Mouse (Mus musculus) ES-CJ7 (cell line): Measurements from ENCODE around the gene Rnf13.
"Not testable (repeated sequence)": the region's sequence is repeated elsewhere in the genome, so short reads cannot be mapped to it uniquely, and the experiment has no call there.

Source experiments
- DNase-seq: peaks from one replicate; pipeline ENCODE4 v3.0.0; 2011; ENCODE audit warnings: low read depth, low spot score

Gene Rnf13

DNA sequence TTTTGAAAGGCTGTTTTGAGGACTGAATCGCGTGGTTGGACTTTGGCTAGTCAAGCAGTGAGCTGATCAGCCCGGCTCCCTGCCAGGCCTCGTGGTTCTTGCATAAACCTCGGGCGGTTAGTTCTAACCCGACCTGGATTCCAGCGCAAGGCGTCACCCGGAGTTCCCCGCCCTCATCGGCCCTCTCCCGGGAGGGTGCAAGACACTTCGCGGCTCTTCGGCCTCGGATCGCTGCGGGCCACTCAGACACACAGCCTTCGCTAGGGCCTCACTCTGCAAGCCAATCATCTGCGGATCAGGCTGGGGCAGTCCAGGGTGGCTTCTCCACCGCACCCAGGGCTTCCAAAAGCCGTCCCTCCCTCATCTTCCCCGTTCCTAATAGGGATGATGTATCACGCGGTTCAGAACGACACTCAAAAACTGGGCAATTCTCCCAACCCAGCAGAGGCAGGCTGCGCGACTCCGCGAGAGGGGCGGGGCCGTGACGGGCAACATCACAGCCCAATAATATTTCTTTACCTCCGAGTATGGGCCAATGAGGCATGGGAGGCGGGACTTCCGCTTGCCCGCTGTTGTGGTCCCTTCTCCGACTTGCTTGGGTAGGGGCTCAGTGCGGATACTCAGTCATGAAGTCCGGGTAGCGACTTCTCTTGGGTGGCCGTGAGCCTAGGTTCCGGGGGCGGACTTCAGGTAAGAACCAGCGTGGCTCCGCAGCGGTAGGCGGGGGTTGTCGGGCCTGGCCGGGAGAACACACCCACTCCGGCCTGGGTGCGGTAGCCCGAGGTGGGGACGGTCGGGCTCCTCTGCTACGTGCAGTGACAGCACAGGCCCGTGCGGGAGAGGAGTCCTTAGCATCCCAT is at the start of gene Rnf13:
Gene Rnf13, plus strand, starts transcription at position 552 of the 860 bp plus-strand sequence.
- DNase-seq = peak; percentile 97

DNA sequence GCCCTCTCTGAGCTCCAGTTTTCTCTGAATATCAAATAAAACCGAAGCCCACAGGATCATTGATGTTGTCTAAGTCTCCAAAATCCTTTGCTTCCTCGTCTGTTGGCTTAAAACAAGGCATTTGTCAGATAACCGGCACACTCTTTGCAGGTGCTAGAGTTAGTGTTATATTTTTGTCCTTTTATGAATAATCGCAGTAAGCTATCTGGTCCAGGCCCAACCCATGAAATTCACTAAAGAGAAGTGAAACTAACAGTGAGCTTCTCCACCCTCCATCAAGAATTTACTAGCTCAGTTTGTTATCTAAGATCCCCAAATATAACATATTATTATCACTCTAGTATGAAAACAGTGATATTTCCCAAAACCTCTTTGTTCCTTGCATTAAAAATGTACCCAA is 44.1 kb upstream of the Rnf13 start:
- no peak for DNase-seq

DNA sequence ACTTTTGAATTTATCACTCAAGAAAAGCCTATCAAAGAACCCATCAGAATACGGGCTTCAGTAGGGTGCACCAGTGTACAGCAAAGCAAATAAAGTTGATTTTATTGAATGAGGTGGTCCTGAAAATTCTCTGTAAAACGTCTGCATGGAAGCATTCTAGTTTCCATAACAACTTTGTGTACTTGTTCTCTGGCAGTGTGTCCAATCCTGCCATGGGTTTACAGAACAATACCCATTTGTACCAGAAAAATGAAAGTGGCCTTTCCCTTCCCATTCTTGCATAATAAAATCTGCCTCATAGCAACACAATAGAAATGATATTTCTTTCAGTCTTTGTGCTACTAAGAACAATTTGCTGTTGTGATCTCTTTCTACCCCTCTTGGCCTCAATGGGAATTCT is 43.1 kb upstream of the Rnf13 start, which contains the start of gene Ankub1:
Gene Ankub1, minus strand, starts transcription at position 81 of the 400 bp plus-strand sequence.
- no peak for DNase-seq

DNA sequence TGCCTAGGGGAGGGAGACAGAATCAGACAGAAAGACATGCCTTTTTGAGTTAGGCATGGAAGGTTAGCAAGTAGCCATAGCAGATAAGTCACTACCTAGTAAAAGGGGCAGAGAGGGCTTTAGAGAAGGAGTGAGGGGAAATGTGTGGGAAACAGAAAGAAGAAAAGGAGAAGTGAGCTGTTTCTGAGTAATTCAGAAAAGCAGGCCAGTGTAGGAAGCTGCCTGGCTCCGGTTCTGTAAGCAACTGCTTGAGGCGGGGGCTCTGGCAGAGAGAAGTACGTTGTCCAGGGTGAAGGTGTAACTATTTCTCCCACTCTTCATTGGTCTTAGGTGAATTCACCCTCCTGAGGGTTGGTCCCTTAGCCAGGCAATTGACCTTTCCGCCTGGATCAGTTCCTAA is 39.6 kb upstream of the Rnf13 start:
- no peak for DNase-seq

DNA sequence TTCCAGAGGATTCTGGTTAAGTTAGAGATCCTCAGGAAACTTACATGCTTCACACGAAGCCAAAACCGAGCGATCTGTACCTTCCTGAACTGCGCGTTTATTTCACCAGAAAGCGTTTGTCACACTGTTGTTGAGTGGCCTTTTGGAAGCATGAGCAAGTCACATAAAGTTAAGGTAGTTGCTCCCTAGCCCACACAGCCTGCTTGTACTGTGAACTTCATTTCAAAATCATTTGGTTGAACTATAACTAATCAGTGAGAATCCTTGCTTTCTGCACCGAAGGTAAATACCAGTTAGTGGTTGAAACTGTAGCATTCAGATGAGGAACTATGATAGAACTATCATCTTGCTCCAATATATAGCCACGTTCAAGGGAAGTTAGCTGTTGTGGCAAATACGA is 39.1 kb upstream of the Rnf13 start:
- DNase-seq = no peak

DNA sequence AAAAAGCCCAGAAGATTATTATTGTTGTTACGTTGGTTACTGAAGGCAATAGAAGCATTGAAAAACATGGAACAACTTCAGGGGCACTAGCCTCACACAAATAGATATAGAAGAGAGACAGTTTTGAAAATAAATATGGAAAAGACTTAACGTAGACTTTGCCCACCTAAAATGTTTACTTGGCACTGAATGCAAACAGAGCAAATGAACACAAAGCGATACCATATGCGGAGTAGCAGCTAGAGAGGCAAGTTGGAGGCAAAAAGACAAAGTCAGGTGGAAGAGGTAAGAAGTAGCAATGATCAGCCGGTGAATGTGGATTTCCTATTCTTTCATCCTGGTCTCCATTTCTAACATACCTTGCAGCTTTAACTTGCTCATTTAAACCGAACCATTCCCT is 21.7 kb upstream of the Rnf13 start:
- DNase-seq = no peak

DNA sequence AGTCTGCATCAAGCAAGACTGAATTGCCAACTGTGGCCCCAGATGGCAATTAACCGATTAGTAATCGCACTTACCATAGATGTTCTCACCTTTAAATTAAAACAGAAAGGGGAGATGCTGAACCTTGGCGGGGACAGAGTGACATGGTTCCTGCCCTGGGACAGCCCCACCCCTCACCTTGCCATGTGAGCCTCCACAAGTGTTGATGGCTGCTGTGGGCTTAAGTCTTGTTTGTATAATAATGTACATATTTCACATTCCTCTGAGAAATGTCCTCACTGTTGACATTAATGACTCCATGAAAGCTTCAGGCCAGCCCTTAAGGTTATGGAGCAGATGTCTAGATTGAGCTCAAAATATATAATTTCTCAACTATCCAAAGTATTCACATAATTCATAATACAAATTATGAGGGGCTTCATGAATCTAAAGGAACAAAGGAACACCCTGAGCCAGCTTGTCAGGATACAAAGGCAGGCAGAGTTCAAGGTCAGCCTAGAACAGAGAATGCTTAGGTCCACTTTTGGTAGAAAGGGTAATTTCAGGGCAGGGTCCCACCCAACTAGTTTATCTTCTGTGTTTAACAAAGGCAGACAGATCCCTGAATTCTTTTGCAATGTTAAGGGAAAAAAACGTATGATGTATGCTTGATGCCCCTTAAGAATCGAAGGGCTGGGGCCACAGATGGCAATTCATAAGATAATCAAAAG is 3.5 kb upstream of the Rnf13 start:
- DNase-seq = peak; percentile 72

DNA sequence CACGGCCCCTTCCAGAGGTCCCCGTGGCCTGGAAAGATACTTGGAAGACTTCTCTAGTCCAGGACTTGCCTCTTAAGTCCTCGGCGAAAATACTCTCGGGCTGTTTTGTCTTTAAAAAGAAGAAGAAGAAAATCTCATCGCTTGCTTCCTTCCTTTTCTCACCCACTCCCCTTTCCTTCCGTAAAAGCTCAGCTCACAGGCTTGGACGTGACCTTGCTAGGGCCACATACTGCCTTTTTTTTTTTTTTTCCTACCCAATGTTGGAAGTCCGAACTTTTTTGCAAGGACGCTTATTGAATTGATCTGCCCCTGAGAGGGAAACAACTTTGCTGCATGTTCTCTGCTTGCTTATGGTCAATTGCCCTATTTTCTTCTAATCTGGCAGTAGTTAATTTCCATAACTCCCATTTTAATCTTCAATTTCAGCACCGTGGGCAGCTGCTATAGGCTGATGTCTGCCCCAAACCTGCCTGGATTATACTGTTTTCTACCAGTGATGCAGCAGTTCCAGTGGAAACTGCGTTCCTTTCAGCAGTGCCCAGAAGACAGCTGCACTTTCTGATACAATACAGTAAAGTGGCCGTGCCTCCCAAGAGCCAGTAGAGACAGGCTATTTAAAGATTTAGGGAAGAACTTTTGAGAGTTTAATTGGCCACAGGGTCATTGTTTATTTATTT is 695 bp downstream of the Rnf13 start:
- peak; percentile 16 for DNase-seq

DNA sequence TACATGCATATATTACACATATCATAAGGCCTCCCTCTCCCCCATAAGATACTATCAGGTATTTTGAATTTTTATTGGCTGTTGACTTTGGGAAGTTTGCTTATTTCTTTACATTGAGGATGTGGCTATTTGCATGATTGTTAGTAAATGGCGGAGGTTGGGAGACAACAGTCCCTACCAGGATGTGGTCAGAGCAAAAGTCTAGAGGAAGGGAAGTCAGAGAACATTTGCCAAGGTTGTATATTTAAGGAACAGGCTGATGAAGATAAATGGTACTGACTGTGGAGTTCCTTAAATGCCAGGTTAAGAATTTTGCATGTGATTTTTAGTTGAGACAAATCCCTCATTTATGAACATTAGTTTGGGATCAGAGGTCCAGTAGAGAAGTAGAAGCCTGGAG is 4.0 kb downstream of the Rnf13 start:
- no peak for DNase-seq

DNA sequence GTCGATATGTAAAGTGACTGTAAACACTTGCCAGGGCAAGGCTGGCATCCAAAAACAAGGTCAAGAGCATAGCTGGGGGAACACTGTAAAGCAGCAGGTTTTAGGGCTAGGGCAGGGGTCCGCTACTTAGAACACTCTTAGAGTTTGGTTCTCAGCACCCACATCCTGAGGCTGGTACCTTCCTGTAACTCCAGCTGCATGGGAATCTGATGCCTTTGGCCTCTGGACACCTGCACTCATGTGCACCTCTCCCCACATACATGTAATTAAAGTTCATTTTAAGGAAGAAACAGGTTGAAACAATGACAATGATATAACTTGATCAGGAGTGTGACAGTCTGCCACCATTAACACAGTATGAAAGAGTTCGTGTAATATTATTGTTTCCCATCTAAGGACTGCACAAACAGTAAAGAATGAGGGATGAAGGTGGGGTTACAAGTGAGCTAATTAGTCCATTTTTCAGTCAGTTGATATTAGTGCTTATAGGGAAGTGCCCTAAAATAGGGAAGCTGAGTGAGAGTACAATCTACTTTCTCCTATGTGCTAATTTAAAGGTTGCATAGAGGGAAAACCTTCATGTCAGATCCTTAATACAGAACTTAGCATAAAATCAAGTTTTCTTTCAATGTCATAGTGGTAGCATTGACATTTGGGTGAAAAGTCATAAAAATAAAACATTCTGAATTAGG is 12.9 kb downstream of the Rnf13 start:
- DNase-seq = no peak

DNA sequence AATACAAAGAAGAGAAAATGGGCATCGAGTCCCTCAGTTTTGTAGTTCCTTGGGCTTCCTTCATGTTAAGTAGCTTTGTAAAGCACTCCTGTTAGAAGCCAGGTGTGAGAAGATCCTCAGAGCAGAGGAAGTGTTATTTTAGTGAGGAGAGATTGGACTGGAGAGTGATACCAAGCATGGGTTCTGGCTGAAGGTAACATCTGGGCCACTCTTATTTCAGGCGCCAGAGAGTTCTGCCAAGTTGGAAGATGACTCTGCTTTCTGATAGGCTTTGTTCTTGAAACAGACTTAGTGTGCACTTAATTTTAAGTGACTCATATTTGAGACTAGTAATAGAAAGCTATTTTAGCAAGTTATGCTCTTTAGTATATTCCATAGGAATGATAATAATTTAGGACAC is 41.1 kb downstream of the Rnf13 start:
- no peak for DNase-seq

DNA sequence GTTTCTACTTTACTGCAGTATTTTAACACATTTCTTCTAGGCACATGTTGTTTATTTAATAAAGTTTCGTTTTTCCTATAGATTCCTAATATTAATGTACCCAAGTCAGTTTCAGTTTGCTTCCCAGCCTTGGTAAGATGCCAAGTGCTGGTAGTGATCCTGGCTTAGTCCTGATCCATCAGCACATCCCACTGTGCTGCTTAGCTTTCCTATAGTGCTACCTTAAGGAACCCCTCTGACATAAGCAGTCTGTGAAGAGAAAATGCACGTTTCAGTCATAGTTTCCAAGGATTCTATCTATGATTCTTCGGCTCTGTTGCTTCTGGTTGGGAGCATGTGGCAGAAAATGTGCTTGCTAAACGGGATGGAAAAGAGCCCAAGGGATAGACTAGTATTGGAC is 52.6 kb downstream of the Rnf13 start:
- DNase-seq = no peak

DNA sequence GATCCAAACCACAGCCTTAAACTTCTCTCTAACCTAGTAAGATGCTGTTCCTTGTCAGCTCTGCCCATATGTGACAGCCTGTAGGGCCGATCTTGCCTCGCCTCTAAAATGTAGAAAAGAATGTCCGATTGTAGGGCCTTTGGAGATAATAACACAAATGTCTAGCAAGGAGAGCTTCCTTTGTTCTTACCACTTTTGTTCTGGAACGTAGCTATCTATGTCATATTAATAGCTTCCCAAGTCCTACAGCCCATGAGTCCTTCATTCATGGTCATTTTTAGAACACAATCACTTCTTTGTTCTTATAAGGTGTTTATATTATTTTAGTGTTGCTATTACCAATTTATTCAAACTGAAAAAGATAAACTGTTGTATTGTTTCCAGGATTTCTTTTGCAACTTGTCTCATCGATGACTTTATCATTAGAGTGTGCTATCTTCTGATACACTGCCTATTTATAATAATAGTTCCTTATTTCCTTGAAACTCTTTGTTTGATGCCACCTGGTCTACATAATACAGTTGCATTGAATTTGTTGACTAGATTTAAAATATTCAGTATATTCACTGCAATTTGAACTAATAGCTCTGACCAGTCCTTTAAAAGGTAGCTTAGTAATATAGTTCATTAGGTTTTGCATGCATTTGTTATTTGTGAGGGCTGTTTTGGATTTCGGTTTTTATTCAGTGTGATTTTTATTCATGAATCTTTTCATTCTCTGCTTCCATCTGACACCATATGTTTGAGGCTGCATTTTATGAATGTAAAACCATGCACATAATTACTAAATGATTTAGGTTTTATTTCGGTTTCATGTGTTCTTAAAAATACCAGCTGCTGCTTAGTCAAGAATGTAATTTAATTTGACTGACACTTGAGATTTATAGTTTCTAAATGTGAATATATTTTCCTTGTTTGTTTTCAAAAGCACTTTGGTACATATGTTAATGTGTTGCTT is 53.4 kb downstream of the Rnf13 start:
- DNase-seq = no peak

DNA sequence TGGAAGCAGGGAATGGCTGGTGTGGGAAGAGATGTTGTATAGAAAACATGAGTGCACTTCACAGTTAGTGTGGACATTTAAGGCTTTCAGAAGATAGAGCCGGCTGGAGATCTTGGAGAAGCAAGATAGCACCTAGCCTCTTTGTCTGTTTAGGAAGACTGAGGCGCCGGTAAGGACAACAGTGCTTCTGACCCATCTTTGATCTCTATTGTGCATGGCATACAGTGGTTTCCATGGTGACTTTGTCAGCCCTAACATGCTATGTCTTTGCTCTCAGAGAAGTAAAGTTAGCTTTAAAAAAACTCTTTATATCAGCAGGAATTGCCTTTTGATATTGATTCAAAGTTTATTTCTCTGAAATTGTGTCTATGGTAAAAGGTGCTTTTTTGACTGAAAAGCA is 55.2 kb downstream of the Rnf13 start:
- no peak for DNase-seq

DNA sequence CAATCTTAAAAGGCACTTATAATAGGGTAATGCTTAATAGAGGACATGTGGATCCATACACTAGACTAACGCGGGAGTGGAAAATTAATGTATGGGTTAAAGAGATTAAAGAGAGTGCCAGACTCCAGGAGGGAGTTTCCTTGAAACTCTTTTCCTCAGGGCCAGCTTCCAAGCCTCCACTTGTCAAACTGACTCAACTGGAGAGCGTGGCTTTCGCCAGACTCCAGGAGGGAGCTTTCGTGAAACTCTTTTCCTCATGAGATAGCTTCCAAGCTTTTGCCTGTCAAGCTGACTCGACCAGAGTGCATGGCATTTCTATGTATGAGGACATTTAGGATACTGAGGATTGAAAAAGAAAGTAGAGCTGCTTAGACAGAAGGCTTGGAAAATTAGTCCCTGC is 59.2 kb downstream of the Rnf13 start:
- not testable (repeated sequence) for DNase-seq

DNA sequence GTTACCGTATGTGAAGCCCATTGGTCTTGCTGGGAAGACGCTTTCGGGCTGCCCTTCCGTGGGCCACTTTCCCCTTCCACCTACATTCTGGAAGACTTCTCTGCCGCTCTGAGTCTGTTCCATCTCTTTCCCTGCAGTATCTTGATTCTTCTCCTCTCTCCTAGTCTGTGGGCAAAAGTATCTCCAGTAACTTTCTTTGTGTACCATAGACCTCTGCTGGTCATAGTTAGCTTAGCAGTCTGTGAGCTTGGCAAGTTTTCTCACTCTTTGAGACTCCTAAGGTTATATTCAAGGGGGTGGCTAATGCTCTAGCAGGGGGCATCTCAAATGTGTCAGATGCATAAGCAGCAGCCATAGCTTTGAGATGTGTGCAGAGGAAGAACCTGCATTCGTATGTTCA is 79.6 kb downstream of the Rnf13 start:
- peak; percentile 48 for DNase-seq

DNA sequence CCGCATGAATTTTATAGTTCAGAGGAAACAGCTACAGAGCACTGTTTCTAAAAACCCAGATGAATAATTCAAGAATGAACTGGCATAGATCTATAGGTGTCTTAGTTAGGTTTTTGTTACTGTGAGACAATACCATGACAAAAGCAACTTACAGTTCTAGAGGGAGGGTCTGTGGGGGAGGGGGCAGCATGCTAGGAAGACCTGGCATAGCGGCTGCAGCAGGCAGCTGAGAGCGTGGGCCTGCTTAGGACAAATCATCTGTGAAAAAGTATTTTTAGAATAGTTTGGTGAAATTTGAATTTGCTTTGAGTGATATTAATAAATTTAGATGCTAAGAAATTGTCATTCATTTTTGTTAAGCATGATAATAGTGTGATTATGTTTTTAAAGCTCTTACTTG is 90.0 kb downstream of the Rnf13 start:
- DNase-seq = no peak

DNA sequence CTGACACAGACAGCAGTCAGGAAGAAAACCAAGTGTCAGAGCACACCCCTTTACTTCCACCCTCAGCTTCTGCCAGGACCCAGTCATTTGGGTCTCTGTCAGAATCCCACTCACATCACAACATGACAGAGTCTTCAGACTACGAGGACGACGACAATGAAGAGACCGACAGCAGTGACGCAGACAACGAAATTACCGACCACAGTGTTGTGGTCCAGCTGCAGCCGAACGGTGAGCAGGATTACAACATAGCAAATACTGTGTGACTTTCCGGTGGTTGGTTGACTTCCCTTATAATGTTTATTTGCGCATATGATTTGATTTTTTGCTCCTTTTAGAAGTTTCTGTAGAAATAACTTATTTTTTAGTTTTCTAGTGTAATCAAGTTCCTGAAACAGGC is 97.7 kb downstream of the Rnf13 start:
- no peak for DNase-seq

DNA sequence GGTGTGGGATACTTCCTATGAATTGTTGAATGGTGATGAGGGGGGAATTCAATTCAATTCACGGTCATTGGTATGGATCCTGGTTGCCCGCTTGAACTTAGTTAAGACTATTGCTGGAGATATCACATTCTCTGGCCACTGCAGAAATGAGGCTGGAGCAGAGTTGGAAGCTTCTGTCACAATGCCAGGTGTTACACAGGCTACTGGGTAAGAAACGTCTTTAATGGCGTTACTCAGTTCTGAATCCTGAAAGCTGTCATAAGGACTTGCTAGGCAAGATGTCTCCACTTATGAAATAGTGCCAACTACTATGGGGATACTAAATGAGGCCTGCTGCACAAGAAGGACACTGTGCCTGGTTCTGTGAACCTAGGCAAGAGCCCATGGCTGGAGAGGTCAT is 101.0 kb downstream of the Rnf13 start:
- no peak for DNase-seq

DNA sequence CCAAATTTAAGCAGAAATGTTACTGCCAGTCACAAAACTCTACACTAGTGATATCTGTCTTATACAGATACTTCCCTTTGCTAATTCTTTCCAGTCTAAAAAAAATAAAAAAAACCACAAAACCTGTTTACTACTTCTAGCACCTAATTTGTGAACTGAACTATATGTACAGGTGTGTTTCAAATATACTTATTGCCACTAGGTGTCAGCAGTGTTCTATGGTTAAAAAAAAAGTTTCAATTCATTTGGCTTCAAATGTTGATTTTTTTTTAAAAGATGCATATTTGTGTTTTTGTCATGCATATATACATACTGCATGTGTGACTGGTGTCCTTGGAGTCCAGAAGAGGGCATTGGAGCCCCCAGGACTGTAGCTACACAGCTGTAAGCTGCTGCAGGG is 107.9 kb downstream of the Rnf13 start:
- no peak for DNase-seq
